Mouse (Mus musculus) regulatory T cell (primary cell): ENCODE measurements at regions not wholly inside any gene's neighbourhood (a gene's known extent, or its start where the extent isn't known, plus 50 kb on each side); places are given as distances from the start of the nearest gene placed in this dataset.

ENCODE experiments used
- in situ Hi-C: fragments of 300-600 bp; cut with MboI, MseI; formaldehyde crosslinking; loops from one replicate; pipeline ENCODE4 v1.15.1; 2025; ENCODE audit warnings: high pct_unique_total_duplicates

DNA sequence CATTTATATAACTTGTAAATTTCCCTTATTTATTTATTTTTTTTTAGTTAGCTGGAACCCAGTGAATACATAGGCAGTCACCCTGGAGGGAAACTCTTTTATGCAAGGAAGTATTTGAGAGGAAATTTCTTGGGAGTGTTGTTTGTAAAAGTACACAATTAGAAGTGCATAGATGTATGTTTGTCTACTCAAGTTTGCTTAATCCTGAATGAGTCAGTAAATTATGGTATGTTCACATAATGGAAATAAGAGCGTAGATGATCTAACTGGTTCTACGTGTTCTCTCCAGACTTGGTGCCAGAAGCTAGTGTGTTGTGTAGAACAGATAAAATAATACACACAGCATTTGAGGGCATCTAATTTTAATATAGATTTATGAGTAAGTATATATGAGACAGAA, 310.5 kb downstream of the Klf5 start:
- in situ Hi-C loops: no loop called here

DNA sequence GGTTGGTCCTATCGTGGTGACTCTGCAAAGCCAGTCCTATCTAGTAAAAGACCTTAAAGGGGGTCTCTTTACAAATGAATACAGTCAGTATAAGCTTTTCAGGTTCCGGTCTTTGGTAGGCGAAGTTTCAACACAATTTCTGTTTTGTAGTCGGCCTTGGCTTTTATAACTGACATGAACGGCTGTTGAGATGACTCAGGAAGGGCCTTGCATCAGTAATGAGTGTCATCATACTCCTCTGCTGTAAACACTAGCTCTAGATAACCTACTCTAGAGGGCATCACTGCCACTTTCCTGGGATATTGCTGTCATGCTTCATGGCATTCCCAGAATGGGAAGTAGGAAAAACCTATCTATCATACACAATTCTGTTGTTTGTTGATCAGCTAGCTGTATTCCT, 312.9 kb downstream of the Klf5 start:
- in situ Hi-C loops: no loop called here

DNA sequence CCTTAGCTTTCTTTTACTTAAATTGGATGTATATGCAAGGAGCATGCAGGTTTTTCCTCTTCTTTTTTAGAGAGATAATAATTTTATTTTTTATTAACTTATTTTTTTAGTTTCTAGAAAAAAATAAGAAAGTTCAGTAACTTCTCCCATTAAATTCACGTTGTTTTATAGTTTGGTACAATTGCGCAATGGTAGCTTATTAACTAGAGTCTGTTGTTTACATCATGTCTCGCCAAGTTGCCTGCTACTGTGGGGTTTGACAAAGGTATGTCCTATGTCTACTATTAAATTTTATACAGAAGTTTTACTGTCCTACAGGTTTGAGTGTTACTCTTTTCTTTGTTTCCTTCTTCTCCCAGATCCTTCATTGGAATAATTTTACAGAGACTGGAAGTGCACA, 313.6 kb downstream of the Klf5 start:
- in situ Hi-C loops: no loop called here

DNA sequence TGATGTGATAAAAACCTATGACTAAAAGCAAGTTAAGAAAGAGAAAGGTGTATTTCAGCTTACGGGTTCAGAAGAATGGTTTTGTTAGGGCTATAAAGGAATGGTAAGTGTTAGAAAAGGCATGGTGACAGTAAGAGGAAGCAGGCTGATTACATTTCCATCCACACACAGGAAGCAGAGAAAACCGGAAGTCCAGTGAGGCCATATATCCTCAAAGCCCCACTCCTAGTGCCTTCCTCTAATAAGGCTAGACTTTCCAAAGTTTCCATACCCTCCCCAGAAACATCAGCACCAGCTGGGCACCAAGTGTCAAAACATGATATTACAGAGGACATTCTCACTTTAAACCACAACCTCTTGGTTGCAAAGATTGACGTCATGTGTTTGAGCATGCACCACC, 316.3 kb downstream of the Klf5 start:
- in situ Hi-C loops: no loop called here

DNA sequence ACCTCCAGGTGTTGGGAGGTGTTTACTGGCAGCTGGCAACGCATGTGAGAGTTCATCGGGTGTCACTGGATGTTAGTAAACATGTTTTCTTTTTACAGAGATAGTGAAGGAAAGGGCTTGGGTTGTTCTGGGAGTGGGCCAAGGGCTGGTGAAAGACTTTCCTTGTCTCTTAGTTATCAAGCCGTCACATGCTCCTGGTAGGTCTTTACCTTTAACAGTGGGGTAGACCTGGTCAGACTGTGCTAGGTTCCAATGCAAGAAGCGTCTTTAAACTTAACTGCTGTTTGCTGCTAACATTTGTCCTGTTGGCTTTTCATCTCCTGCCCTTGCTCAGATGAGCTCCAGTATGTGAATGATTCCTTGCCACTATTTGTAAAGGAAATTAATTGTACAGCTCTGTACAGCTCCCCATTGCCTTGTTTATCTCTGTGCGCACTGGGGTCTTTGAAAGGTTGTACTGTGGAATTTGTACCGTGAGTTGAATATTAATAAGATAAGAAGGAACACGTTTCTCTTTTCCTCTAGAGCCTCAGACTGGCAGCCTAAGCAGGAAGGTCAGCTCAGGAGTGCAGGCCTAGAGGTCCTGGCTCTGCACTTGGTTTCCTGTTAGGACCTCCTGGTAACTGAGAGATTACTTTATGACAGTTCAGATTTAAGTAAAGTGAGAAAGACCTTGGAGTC, 318.3 kb downstream of the Klf5 start:
- in situ Hi-C loops: no loop called here

DNA sequence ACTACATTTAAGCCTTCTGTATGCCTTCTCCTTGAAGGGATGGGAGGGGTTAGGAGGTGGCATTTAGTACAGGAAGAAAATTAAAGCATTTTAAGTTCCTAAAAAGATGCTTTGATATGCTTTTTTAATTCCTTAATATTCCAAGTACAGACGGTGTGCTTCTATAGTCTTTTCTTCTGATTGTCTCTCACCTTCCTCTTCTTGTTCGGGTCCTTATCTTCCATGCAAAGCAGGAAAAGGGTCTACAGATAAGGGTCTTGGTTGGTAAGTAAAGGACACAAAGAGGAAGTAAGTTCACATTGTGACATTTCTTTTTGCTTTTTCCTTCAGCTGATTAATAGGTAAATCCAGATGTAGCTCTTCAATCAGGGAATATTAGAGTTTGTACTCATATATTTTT, 318.9 kb downstream of the Klf5 start:
- in situ Hi-C loops: no loop called here

DNA sequence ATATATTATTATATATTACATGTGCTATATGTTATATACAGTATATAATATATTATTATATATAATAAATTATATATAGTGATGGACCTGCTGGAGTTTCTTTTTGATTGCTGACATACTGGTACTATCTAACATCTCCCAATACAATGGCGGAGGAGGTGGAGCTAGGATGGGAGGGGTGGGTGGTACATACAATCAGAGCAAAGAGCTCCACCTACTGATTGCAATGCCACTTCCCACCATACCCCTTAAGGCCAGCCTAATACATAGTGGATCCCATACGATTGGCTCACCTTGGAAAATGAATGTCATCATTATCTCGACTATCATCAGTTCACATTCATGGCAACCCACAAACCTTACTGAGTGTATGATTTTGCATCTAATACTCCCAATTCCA, 323.0 kb downstream of the Klf5 start:
- in situ Hi-C loops: no loop called here

DNA sequence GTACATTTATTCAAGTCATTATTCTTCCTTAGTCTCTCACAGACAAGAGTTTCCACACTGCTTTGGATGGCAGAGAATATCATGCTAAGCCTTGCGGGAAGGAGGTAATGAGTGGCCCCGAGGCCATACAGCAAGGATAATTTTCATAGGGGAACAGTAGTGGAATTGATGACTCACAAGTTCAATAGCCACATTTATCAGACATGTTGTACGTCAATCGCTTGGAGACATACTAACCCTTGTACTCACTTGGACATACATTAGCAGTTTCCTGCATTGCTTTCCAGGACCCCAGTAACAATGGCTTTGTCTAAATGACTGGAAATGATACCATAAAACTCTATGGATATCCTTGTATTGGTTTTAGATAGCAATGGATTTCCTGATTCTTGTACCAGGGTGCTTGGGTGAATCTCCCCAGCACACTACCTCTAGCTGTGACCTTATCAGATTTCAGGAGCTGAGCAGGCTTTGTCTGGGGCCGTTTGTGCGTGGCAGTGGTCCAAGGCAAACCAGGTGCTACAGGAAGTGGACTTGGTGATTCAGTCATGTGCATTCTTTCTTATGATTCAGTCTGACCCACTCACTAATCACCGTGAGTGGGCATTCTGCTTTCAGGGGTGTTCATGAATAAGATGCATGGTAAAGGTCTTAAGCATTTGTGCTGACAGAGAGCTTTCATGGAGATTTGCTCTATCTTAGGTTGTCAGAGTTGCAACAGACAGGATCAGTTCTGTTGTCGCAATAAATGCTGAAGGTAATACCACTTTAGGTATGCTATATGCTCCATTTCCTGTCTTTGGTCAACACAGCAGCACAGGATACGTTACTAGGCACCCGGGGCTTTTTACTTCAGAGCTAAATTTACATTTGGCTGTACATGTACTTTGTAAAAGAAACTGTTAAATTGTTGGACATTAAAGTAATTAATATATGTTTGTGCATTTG, 326.2 kb downstream of the Klf5 start:
- in situ Hi-C loops: no loop called here

DNA sequence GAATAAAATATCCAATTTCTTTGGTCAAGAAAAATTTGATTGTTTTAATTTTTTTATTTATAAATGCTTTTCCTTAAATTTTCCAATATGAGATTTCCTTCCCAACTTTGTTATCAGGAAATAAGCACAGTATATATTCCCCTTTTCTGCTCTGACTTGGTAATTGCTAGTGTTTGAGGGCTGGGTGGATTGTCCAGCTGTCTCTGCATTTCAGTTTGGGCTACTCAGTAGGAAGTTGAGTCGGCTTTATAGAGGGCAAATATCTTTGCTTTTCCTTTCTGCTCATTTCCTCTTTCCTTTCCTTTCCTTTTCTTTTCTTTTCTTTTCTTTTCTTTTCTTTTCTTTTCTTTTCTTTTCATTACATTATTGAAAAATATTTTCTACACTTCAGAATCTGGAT, 329.1 kb downstream of the Klf5 start:
- in situ Hi-C loops: no loop called here

DNA sequence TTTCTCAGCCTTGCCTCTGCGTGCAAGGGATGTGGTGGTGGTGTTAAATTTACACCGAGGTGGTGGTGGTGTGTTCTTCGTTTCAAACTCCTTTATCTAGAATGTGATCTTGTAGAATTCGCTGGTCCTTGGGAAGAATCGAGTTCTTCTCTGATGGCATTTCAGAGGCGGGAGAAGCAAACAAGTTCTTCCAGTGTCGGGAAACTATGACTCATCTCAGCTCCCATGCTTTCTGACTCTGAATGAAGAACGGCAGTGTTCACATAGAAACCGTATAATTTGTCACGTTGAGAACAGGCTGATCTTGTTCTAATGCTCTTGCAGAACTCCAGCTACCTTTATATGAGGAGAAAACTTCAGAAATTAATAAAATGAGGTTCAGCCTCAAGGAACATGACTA, 332.6 kb downstream of the Klf5 start:
- in situ Hi-C loops: no loop called here

DNA sequence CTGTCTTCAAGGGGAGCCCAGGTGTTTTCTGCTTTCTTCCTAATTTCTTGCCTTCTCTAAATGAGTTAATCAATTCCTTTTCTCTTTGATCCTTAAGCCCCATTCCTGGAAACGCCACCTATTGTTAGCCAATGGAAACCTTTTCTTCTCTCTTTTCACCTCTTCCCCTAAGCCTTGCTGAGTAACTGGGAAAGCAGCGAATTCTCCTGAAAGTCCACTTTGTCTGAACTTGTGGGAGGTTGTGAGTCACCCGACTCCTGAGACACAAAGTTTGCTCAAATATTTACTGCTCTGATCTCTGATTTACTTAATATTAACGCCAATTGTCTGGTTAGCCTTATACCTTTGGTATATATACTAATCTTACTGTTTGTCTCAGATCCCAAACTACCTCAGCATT, 334.0 kb downstream of the Klf5 start:
- in situ Hi-C loops: no loop called here

DNA sequence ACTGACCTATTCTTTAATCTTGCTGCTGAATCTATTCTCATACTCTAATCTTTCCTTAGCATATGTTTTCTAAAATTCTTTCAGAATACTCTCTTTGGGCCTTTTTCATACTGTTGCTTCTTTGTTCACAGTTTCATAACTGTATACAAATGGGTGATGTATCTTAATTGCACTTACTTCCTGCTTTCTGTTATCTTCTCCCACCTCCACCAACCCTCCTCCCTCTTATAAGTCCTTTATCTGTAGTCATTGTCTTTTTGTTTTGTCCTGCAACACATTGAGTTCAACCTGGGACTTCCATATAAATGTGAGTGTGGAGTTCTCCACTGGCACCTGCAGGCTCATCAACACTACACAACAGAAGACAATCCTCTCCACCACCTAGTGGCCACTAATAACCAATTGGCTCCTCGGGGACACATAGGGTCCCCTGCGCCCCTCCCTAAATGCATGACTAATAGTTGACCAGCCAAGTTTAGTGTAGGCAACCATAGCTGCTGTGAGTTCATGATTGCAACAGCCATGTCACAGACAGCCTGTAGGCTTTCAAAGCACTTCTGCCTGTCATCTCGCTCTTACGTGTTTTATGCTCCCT, 337.2 kb downstream of the Klf5 start:
- in situ Hi-C loops: no loop called here

DNA sequence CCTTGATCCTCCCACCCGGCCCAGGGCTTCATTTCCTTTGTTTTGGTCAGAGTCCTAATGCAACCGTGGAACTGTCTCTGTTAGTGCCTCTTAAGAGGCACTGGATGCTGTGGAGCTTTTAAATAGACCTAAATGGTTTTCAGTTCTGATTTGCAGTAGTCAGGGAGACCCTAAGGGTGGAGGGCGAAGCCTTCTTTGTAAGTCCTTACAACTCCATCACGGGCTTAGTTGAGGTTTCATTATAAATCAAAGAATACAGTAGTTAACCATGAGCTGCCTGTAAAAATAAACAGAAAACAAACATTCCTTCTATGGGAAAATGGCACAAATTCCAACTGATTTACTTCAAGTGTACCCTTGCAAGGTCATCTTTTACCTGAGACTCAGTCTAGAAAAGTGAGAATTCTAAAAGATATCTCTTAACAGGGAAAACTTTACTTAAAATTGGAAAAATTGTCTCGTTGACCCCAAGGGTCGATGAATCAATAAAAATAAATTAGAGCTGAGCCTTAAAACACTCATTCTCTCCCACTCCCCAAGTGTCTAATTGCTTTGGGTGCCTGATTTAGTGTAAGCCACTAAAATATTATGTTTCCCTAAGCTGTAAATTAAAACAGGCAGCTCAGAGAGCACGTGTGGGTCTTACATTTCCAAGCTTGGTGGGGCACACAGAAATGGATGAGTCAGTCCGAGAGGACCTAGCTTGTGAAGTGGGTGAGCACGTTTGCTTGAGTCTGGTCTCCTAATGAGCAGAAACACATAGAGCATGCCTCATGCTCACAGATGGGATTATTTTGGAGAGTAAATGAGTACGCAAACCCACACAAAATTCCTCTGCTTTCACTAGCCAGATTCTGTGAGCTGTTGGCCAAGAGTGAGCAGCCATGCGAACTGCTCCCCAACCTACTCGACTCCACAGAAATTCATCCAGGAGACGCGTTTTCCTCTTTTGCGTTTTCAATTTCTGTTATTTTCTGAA, 343.3 kb downstream of the Klf5 start:
- in situ Hi-C loops: no loop called here

DNA sequence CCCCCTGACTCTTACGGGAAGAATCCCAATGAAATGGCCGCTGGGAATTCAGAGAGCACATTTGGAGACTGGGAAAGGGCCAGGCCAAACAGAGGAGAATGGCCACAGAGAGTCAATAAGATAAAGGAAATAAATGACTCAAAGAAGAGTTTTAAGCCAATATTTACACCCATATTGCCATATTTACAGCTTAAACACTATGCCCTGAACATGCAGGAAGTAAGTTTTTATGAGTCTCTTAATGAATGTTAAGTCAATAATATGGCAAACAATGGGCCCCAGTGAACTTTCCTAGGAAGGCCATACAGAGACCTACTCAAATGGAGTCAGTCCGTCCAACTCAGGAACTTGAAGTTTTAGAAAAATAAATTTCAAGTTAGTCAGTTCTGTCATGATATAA, 347.8 kb downstream of the Klf5 start:
- in situ Hi-C loops: no loop called here

DNA sequence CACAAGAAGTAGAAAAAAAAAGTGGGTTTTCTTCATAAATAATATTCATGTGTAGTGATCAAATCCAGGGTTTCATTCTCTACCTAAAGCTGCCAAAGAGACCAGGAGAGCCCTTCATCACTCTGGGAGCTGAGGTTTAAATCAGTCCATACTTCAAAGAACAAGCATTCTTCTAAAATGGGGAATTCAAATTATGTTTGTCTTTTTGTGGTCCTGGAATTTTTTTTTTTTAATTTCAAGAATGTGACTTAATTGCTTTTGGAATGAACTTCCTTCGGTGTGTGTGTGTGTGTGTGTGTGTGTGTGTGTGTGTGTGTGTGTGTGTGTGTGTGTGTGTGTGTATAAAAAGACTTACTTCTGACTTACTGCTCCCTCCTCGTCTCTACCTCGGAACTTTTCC, 375.9 kb downstream of the Klf5 start:
- in situ Hi-C loops: no loop called here

DNA sequence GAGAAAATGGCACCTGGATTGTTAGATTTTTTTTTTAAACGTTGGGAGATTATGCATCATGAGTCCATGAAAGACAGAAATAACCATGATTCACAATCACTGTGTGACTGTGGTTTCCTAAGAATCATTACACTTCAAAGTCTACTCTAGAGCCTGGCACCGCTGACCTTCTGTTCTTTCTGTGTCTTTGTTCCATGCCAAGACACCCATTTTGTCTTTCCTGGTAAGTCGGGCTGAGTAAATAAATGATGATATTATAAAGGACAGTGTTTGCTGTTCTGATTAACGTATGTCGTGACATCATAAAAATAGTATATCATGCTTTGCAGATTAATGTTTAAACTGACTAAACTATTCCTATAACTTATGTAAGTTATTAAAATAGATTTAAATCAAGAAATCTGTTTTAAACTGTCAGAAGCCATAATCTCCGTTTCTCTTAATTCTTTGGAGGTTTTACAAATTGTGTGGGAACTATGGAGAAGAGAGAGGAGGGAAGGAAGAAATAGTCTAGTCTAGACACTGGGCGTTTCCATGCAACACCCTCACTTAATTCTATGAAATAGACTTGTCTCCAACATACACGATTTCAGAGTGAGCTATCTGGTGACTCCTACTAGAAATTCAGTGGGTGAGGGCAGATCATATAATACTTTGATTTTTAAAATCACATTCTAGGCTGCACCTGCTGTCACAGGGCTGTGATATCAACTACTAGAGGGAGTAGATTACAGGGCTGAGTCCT, 388.7 kb downstream of the Klf5 start:
- in situ Hi-C loops: no loop called here

DNA sequence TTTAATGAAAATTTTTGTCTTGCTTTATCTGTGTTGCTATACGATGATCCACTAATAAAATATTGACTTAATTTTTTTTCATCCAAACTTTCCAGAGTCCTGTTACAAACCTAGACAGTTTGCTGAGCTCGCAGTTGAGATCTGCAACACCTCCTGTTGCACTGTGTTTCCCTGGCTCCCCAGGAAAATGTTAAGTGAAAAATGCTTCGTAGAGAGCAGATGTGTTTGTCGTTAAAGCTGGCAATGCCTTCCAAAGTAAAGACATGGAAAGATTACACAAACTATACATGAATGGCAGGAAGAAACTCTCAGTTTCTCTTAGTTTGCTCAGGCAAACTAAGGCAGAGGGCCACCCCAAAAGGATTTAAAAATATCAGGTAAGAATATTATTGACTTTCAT, 389.9 kb downstream of the Klf5 start:
- in situ Hi-C loops: no loop called here

DNA sequence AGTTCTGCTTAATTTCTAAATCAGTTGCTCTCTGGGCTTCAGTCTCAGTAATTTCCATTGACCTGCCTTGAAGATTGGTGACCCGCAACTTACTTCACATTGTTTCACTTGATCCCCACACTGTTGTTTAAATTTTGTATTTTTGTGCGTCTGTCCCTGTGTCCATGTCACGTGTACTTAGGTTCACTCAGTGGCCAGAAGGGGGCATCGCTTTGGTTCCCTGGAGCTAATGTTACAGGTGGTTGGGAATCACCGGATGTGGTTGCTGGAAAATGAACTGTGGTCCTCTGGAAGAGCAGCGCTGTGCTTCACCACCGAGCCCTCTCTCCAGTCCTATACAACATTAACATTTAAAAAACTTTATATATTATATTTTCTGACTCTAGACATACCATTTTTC, 397.8 kb downstream of the Klf5 start:
- in situ Hi-C loops: no loop called here

DNA sequence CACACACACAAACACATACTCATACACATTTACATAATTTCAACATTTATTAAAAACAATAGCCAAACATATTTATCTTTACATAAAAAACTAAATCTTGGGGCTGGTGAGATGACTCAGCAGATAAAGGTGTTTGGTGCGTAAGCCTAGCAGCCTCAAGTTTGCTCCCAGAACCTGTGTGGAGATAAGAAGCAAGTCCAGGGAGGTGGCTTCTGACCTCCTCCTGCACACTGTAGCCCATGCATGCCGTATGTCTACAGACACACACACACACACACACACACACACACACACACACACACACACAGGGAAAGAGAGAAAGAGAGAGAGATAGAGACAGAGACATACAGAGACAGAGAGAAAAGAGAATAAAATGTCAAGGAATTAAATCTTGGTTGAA, 401.1 kb downstream of the Klf5 start:
- in situ Hi-C loops: no loop called here

DNA sequence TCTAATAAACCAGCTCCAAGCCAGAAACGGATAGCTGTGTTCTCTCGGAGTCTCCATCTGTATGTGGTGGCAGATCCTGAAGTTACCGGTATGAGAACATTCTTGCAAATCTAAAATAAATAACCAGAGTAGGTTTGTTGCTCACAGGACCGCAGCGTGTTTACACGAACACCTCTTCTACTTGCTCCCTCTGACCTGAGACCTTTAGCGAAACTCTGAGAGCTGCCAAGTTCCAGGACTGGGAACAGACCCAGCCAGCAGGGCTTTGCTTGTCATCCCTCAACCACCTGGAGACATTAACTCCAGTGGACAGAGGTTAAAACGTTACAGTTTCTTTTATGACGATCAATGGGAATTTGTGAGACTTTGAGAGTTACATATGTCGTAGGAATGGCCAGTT, 407.5 kb downstream of the Klf5 start:
- in situ Hi-C loops: no loop called here

DNA sequence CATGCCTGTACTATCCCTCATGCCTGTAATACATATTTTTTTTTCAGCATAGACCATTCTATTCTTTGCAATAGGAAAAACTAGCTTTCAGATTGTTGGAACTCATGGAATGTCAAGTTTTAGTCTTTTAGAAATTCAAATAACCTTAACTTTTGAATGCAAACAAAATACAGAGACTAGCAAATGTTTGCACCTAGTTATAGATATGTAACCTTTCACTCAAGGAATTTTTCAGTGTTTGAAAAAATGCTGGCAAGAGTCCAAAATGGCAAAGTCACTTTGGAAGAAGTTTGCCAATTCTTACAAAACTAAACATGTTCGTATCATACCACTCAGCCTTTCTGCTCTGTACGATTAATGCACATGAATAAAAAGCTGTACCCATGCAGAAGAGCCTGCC, 409.6 kb downstream of the Klf5 start:
- in situ Hi-C loops: no loop called here
